Mouse (Mus musculus) telencephalon, adult 2 months (tissue): Measurements from ENCODE around the gene Hist1h3f.
"Not testable (repeated sequence)": the region's sequence is repeated elsewhere in the genome, so short reads cannot be mapped to it uniquely, and the experiment has no call there.

Experiments used
- DNase-seq: peaks from one replicate; pipeline ENCODE4 v3.0.0-alpha.2; 2011; ENCODE audit warnings: low read depth, low spot score

Hist1h3f gene

GRCm38 (mm10) chr13:23581408-23582218 is 37.8 kb downstream of the Hist1h3f start, which contains the start of gene Hist1h4d:
TSS of gene Hist1h4d (plus strand) at chr13:23581598.
- peak; percentile 98 for DNase-seq

DNA sequence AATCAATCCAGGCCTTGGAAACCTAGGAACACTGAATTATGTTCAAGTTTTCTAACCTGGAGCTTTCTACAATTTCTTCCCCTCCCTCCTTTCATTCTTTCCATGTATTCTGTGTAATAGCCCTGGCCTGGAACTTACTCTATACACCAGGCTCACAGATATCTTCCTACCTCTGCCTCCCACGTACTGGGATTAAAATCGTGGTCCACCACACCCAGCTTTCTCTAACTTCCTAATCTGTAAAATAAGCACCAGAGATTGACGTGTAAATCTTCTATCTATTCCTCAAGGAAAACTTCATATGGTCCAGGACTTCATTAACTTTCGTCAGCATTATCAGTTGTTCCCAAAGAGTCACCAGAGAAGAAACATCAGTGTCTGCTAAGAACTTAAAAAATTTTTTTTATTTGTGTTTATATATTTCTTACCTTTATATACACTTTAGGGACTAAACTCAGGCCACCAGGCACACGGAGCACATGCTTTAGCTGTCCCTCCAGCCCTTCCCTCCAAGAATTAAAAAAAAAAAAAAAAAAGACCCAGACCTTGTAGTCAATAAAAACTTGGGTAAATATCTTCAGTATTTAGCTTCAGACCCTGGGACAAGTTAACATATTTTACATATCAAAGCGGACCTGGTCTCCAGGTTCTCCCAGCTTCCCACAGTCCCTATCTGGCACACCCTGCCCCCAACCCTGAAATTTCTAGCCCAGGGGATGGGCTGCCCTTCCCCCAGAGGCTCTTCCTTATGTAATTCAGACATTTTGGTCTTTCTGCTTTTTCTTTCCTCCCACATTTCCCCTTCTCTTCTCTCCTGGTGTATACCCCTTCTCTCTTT is 38.6 kb downstream of the Hist1h3f start:
- DNase-seq = no peak

DNA sequence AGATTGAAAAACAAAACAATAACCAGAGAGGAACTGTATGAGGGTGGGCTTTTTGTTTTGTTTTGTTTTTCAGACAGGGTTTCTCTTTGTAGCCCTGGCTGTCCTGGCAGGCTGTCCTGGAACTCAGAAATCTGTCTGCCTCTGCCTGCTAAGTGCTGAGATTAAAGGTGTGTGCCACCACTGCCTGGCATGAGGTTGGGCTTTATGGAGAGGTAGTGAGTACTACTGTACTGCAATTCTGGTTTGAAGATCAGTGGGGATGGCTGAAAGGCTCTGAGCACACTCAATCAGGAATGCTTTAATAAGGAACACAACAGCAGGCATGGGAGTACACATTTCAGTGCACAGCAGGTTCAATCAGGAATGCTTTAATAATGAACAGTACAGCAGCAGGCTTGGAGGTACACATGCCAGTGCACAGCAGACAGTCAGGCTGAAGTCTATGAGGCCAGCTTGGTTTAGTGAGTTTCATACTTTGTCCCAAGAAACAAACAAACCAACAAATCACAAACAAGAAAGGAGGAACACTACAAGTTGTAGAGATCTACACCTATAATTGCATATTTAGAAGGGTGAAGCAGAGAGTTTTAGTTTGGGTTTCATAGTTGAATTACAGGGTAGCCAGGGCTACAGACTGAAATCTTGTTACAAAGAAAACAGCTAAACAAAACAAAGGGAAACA is 39.7 kb downstream of the Hist1h3f start:
- no peak for DNase-seq

- no peak for DNase-seq
These were observed 40.5 kb downstream of the Hist1h3f start for GRCm38 (mm10) chr13:23584331-23584730.

GRCm38 (mm10) chr13:23585029-23585441 is 41.2 kb downstream of the Hist1h3f start:
- DNase-seq = peak; percentile 64

DNA sequence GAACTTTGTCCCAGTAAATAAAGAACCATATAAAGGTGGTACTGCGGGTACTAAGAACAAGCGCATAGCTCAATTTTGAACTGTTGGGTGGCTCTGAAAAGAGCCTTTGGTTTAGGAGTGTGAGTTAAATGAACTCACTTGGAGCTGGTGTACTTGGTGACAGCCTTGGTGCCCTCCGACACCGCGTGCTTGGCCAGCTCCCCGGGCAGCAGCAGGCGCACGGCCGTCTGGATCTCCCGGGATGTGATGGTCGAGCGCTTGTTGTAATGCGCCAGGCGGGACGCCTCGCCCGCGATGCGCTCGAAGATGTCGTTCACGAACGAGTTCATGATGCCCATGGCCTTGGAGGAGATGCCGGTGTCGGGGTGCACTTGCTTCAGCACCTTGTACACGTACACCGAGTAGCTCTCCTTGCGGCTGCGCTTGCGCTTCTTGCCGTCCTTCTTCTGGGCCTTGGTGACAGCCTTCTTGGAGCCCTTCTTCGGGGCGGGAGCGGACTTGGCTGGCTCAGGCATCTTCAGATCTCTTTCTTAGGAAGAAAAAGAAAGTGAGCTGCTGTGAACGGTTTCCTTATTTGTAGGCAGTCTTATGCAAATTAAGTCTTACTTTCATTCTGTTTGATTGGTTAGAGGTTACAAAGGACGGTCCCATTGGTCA is 41.7 kb downstream of the Hist1h3f start:
- peak; percentile 97 for DNase-seq

DNA sequence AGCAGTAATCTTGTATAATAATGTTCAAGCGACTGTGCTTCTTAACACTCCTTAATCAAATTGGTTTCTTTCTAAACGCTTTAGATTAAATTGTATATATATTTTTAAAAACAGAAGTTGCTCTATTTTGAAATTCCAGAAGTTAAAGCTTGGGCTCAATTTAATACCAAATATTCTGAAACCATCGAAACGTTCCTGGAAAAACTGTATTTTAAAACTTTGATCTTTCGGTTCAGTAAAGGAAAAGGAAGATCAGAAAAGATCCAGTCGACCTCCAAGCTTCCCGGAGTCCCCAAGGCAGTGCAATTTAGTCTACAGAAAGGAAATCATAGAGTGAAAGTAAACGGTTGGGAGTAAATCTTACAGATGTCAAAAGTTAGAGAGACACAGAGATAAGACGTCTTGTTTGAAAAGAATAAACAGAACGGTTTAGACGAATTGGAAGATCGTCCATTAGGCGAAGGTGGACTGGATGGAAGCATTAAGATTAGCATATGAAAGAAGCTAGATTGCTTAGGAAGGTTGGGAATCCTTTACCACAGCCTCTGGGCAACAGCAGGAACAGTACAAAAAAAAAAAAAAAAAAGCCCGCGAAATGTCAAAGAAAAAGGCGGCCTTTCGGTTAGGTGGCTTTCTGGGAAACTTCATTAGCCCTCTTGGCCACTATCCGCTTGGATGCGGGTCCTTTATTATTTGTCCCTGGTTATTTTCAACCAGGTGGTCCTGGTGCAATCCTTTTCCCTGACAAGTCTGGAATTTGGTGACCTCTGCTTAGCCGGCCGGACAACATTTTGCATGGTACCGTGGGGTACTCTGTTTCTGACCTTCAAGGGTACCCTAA is 42.5 kb downstream of the Hist1h3f start:
- no peak for DNase-seq

- no peak for DNase-seq
These were observed 43.0 kb downstream of the Hist1h3f start for GRCm38 (mm10) chr13:23586940-23587225.

DNA sequence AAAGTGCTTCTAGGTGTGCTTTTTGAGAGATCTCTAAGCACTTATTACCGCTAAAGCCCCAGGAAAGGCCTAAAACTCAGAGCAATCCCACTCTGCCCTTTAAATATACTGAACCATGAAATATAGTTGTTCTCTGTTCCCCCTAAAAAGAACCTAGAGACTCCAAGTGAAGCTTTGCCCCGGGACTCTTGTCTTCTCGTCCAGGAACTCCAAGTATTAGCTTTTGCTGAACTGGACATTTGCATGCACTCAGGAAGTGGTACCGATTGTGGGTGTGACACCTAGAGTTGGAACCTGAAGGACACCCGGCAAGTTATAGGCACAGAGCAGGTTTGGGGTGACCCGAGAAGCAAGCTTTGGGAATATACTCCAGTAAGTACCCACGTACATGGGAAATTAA is 47.4 kb downstream of the Hist1h3f start:
- no peak for DNase-seq

DNA sequence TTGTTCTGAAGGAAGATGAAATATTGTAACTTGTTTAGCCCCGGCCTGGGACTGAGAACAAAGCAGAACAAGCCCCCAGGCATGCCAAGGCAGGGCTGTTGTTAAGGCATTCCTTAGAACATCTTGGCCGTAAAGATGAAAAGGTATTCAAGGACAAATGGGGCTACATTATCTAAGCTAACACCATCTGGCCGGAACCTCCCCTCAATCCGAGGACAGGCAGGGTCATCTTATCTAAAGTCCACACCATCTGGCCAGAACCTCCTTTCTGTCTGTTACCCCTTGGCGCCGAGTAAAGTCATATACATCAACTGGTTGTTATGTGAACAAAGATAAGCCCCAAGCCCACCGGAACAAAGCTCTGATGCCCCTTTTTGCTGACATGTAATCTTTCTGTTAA is 48.0 kb downstream of the Hist1h3f start:
- DNase-seq = not testable (repeated sequence)

- no peak for DNase-seq
These were observed 48.8 kb downstream of the Hist1h3f start for GRCm38 (mm10) chr13:23592614-23593013.

GRCm38 (mm10) chr13:23593051-23593770 is 49.4 kb downstream of the Hist1h3f start:
- no peak for DNase-seq
